Mouse (Mus musculus): ENCODE data around the gene Gm28048. TPM values are rescaled to one million over a fixed set of nuclear protein-coding genes. Genes with fewer than 3 reads are reported as not detected.

The Gm28048 gene
- polyA plus RNA-seq, 3 experiments from 2014 or later, result 32.2 to 37.8 (median 34.9) TPM

DNA sequence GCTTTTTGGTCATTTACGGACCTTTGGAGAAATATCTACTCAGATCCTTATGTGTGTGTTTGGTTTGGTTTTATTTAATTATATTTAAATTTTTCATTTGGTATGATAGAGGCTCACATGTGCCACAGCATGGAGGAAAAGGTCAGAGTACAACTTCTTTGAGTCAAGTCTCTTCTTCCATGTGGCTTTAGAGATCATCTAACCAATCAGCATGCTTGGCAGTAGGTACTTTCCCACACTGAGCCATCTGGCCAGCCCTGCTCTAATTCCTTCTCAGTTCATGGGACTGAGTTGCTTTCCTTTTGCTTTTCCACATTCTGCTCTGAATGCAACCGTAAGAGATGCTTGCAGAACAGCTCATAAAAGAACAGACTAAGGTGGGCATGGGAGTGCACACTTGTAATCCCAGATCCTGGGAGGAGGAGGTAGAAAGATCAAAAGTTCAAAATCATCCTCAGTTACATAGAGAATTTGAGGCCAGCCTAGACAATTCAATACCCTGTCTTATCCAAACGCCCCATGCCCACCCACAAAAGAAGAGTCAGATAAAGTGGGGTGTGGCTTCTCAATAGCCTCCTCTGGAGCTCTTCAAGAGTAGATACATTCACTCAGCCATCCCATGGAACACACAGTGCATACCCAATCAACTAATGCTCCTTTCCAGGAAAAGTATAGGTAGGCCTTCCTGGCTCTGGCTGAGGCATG lies 188.6 kb downstream of the Gm28048 start:
- no peak for ATAC-seq

- no peak for ATAC-seq
Observed at GRCm38 (mm10) chr11:22792149-22792548, 189.7 kb downstream of the Gm28048 start.

DNA sequence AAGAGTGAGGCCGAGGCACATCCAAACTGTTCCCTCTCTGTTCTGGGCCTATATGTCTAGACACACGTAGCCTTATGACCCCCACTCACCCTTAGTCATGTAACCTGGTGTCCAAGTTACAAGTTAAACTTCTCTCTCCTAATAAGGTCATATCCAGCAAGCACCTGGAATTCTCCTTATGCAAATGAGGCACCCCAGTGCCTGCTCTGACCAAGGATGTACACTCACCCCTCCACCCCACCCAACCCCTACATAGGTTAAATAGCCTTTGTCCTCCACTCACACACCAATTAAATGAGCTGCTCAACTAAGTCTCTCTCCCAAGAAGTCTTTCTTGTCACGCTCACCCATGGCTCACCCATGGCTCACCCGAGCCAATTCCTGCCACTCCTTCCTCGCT lies 190.2 kb downstream of the Gm28048 start:
- no peak for ATAC-seq

DNA sequence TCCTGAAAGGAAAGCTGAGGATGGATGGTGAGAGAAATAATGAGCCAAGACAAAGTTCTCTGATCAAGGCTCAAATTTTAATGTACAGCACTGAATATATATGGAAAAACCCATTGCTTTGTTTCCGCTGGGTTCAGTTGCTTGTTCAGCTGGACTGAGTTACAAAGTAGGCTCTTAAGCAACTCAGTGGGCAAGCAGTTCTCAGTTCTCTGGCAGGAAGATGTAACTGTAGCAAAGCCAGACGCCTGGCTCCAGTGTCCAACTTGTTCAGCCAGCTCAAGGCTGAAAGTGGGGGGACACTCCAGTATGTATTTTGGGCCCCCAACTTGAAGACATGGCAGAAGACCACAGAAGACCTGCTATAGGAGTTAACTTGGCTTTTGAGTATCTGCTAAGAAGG lies 194.1 kb downstream of the Gm28048 start:
- no peak for ATAC-seq

Other genes starting within 250 kb of the Gm28048 start
- 10 to 100 TPM in 1 of 3 experiments, 1 to 10 TPM in 2; 5.8 to 12.1 (median 7.6) TPM for gene B3gnt2, start 121.1 kb downstream of the Gm28048 start, polyA plus RNA-seq (2017; shearing (Covaris generic))
- 10 to 100 TPM in 1 of 3 experiments, 1 to 10 TPM in 2; 6.2 to 11.1 (median 8.8) TPM for gene Zrsr1, start 10.1 kb downstream of the Gm28048 start, polyA plus RNA-seq (2017; shearing (Covaris generic))
- gene Commd1, start 292 bp upstream of the Gm28048 start, polyA plus RNA-seq (2017; shearing (Covaris generic)), result 100 to 1,000 TPM in 1 of 3 experiments, 10 to 100 TPM in 2; 72.3 to 139 (median 76.1) TPM
- gene Cct4, start 8.4 kb upstream of the Gm28048 start, polyA plus RNA-seq (2017; shearing (Covaris generic)), result 100 to 1,000 TPM; 197 to 230 (median 201) TPM
- gene Fam161a, start 25.4 kb upstream of the Gm28048 start, polyA plus RNA-seq (2017; shearing (Covaris generic)), result 1 to 10 TPM; 2.0 to 6.1 (median 2.8) TPM

Data from inflammation-experienced regulatory T-cells, adult 6 months (primary cell).